Mouse (Mus musculus): ENCODE measurements around the gene St3gal3. TPM values are rescaled to one million over a fixed set of nuclear protein-coding genes. Genes with fewer than 3 reads are reported as not detected.

Gene St3gal3
- polyA plus RNA-seq, 2 experiments: 0.85 to 3.2 TPM

DNA sequence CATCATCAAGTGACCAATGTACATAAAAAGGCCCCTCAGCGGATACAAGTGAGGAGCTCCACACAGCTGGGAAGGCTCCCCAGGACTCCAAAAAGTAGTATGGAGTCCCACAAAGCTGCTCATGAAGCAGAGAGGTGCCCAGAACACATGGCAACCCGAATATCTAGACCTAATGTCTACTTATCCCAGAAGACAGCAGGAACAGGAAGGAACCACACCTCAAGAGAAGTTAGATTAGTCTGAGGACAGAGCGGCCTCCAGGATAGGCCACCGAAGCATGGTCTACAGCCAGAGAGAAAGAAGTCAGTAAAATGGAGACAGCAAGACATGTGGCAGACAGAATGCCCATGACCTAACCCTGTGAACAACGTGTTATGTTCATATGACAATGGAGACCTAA is 20.2 kb upstream of the St3gal3 start:
- ATAC-seq (ENCODE audit: insufficient read depth) (no peak), DNase-seq (ENCODE audit: low read depth in 3 of 3, low spot score in 3 of 3) (no peak)
- peaks cover 34% of the 10 kb centered on the region for H3K36me3 ChIP-seq (replicated peaks; ENCODE audit: control insufficient read depth, insufficient read depth, low read depth)
- WGBS (ENCODE audit: insufficient replicate concordance): 45% methylated on average over 5 of the region's 5 CpGs
- no peak overlapping the region for H3K4me2 ChIP-seq (ENCODE audit: low read depth)
- no peaks in the 10 kb centered on the region for H3K4me1 ChIP-seq (replicated peaks; ENCODE audit: control insufficient read depth in 2 of 2, insufficient read depth in 2 of 2, low read length in 1 of 2)
- TF ChIP-seq CTCF (IDR thresholded peaks at IDR 0.05; ENCODE audit: low read depth): no peak
- no peak for TF ChIP-seq EP300 (IDR thresholded peaks at IDR 0.05; ENCODE audit: low read depth)
- H3K27me3 ChIP-seq (ENCODE audit: control insufficient read depth, insufficient read depth, low read length): no peaks in the 10 kb centered on the region
- H3K9ac ChIP-seq (replicated peaks): no peak overlapping the region
- no peaks in the 10 kb centered on the region for H3K9me3 ChIP-seq (ENCODE audit: control insufficient read depth, low read length)
- no peak overlapping the region for H3K4me3 ChIP-seq (ENCODE audit: insufficient read depth in 1 of 2, low read depth in 2 of 2, low read length in 2 of 2)
- no peak overlapping the region for H3K27ac ChIP-seq

DNA sequence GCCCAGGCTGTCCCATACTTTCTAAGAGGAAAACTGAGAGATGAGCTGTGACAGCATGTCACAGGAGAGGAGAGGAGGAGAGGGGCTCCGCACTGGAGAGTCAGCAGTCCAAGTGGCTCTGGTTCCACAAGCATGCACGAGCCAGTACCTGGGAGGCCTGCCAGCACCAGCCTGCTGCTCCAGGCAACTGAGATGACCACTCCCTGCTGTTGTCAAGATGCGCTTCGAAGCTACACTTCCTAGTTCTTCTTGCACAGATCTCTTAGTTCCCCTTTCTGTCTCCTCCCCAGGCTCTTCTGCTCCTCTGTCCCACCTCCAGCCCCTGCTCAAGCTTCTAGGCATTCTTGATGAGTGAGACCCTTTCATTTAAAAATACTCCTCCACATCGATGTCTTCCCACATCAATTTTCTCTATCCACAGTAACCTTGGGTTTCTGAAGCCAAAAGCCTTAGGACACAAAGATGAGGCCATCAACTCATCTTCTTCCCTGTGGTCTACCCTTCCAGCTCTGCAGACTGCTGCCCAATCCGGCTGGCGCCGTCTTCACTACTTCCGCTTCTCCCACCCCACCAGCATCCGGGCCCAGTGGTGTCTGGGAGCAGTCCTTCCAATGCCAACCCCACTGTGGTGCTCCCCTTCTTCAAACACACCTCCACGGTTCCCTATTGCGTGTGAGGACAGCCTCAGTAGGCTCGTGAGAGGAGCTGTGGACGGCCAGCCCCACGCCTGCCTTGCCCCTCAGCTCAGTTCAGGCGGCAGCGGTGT is 17.5 kb upstream of the St3gal3 start:
- WGBS (ENCODE audit: insufficient replicate concordance): 77% methylated on average over 17 of the region's 17 CpGs
- Histone ChIP-seq H3K36me3 (replicated peaks; ENCODE audit: control insufficient read depth, insufficient read depth, low read depth) (peaks cover 20% of the 10 kb centered on the region), H3K27ac (no peak overlapping the region), H3K9ac (replicated peaks) (no peak overlapping the region), H3K4me2 (ENCODE audit: low read depth) (no peak overlapping the region), H3K4me1 (replicated peaks; ENCODE audit: control insufficient read depth in 2 of 2, insufficient read depth in 2 of 2, low read length in 1 of 2) (no peaks in the 10 kb centered on the region; a peak in 2 of 4 replicates), H3K4me3 (ENCODE audit: insufficient read depth in 1 of 2, low read depth in 2 of 2, low read length in 2 of 2) (no peak overlapping the region), H3K27me3 (ENCODE audit: control insufficient read depth, insufficient read depth, low read length) (no peaks in the 10 kb centered on the region), H3K9me3 (ENCODE audit: control insufficient read depth, low read length) (no peaks in the 10 kb centered on the region)
- no peak for TF ChIP-seq EP300 (IDR thresholded peaks at IDR 0.05; ENCODE audit: low read depth)
- no peak for TF ChIP-seq CTCF (IDR thresholded peaks at IDR 0.05; ENCODE audit: low read depth)
- ATAC-seq (ENCODE audit: insufficient read depth) (no peak), DNase-seq (ENCODE audit: low read depth in 3 of 3, low spot score in 3 of 3) (no peak)

DNA sequence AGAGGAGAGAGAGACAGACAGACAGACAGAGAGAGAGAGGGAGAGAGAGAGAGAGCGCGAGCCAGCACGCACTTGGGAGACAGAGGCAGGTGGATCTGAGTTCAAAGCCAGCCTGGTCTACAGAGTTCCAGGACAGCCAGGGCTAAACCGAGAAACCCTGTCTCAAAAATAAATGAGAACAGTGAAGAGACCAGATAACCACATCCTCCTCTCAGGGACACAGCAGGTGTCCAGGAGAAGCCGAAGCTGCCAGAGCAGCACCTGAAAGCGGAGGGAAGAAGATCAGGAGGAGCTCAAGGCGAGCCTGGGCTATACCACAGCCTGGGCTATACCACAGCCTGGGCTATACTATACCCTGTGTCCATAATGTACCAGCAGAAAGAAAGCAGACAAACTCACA is 16.1 kb upstream of the St3gal3 start:
- Histone ChIP-seq H3K27me3 (ENCODE audit: control insufficient read depth, insufficient read depth, low read length) (no peaks in the 10 kb centered on the region), H3K4me3 (ENCODE audit: insufficient read depth in 1 of 2, low read depth in 2 of 2, low read length in 2 of 2) (no peak overlapping the region), H3K9me3 (ENCODE audit: control insufficient read depth, low read length) (no peaks in the 10 kb centered on the region), H3K4me2 (ENCODE audit: low read depth) (no peak overlapping the region), H3K9ac (replicated peaks) (no peak overlapping the region), H3K4me1 (replicated peaks; ENCODE audit: control insufficient read depth in 2 of 2, insufficient read depth in 2 of 2, low read length in 1 of 2) (no peaks in the 10 kb centered on the region; a peak in 2 of 4 replicates), H3K27ac (no peak overlapping the region), H3K36me3 (replicated peaks; ENCODE audit: control insufficient read depth, insufficient read depth, low read depth) (peaks cover 31% of the 10 kb centered on the region)
- DNase-seq (ENCODE audit: low read depth in 3 of 3, low spot score in 3 of 3): no peak
- 86% methylated on average over 7 of the region's 7 CpGs for WGBS (ENCODE audit: insufficient replicate concordance)
- no peak for ATAC-seq (ENCODE audit: insufficient read depth)
- TF ChIP-seq CTCF (IDR thresholded peaks at IDR 0.05; ENCODE audit: low read depth) (no peak), EP300 (IDR thresholded peaks at IDR 0.05; ENCODE audit: low read depth) (no peak)

DNA sequence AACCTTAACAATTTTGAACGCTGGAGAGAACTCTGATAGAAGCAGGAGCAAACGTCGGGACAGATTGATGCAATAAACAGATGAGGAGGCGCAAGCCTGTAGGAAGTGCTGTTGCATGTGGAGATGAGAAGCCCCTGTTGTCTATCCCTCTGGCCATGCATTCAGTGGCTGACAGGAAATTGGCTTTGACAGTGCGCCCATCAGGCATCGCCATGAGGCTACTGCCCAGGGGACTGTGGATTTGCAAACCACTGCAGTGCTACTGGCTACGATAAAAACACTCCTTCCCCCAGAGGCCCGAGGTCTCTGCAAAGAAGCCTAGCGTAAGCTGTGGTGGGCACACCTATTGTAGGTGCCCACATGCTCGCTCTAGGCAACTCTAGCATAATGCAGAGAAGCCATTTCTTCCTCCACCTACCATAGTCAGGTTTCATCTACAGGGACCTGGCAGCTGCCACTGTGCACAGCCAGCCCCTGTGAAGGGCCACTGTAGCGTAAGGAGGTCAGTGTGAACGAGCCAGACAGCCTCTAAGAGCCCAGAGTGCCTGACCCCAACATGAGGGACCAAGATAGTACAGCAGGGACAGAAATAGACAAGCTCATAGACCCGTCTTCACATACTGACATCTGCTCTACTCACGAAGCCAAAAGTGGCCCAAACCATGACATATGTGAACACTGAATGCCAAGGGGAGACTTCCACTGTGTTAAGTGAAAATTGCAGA is 15.4 kb upstream of the St3gal3 start:
- WGBS (ENCODE audit: insufficient replicate concordance): 80% methylated on average over 14 of the region's 14 CpGs
- Histone ChIP-seq H3K27ac (no peak overlapping the region), H3K27me3 (ENCODE audit: control insufficient read depth, insufficient read depth, low read length) (no peaks in the 10 kb centered on the region), H3K4me3 (ENCODE audit: insufficient read depth in 1 of 2, low read depth in 2 of 2, low read length in 2 of 2) (no peak overlapping the region), H3K9ac (replicated peaks) (no peak overlapping the region), H3K4me1 (replicated peaks; ENCODE audit: control insufficient read depth in 2 of 2, insufficient read depth in 2 of 2, low read length in 1 of 2) (no peaks in the 10 kb centered on the region; a peak in 2 of 4 replicates), H3K9me3 (ENCODE audit: control insufficient read depth, low read length) (no peaks in the 10 kb centered on the region), H3K4me2 (ENCODE audit: low read depth) (no peak overlapping the region), H3K36me3 (replicated peaks; ENCODE audit: control insufficient read depth, insufficient read depth, low read depth) (peaks cover 38% of the 10 kb centered on the region)
- TF ChIP-seq EP300 (IDR thresholded peaks at IDR 0.05; ENCODE audit: low read depth) (no peak), CTCF (IDR thresholded peaks at IDR 0.05; ENCODE audit: low read depth) (no peak)
- ATAC-seq (ENCODE audit: insufficient read depth): no peak
- DNase-seq (ENCODE audit: low read depth in 3 of 3, low spot score in 3 of 3): no peak

DNA sequence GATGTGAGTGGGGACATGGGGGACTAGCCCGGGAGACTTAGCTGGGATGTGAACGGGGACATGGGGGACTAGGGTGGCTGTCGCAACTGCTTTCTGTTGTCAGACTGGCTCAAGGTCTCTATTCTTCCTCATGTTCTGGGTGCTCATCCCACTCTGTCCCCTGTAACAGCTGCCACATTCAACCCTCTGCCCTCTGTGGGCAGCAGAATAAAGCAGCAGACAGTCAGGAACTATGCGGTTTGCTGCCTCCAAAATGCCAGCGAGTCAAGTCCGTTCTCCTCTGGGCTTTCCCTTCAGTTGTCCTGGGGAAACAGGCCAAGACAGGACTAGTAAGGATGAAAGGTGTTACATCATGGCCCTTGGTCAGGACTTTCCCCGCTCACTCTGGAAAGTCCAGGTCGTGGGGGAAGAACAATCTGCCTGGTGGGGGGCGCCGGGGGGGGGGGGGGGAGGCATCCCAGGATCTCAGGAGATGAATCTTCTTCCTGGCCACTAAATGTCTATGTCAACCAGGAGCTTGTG is 14.4 kb upstream of the St3gal3 start:
- Histone ChIP-seq H3K4me2 (ENCODE audit: low read depth) (no peak overlapping the region), H3K4me1 (replicated peaks; ENCODE audit: control insufficient read depth in 2 of 2, insufficient read depth in 2 of 2, low read length in 1 of 2) (peaks cover 0 to under 1% of the 10 kb centered on the region in 2 experiments; a peak in 2 of 4 replicates), H3K36me3 (replicated peaks; ENCODE audit: control insufficient read depth, insufficient read depth, low read depth) (peaks cover 44% of the 10 kb centered on the region), H3K4me3 (ENCODE audit: insufficient read depth in 1 of 2, low read depth in 2 of 2, low read length in 2 of 2) (no peak overlapping the region), H3K9ac (replicated peaks) (no peak overlapping the region), H3K27me3 (ENCODE audit: control insufficient read depth, insufficient read depth, low read length) (no peaks in the 10 kb centered on the region), H3K27ac (no peak overlapping the region), H3K9me3 (ENCODE audit: control insufficient read depth, low read length) (no peaks in the 10 kb centered on the region)
- DNase-seq (ENCODE audit: low read depth in 3 of 3, low spot score in 3 of 3) (no peak), ATAC-seq (ENCODE audit: insufficient read depth) (no peak)
- TF ChIP-seq CTCF (IDR thresholded peaks at IDR 0.05; ENCODE audit: low read depth) (no peak), EP300 (IDR thresholded peaks at IDR 0.05; ENCODE audit: low read depth) (no peak)
- 88% methylated on average over 10 of the region's 10 CpGs for WGBS (ENCODE audit: insufficient replicate concordance)
